Mouse (Mus musculus) heart, embryonic 14.5 days (tissue): ENCODE measurements around the gene Zfp451. TPM values are rescaled to one million over a fixed set of nuclear protein-coding genes. Genes with fewer than 3 reads are reported as not detected.

ENCODE experiments used
- ATAC-seq: fragments of 200-750 bp; cut with Nextera tagmentation; 2 replicates; pipeline ENCODE4 v1.8.0; 2017; ENCODE audit warnings: low read depth, moderate TSS enrichment; ENCODE audit not compliant: insufficient number of reproducible peaks, insufficient read depth, low FRiP score
- H3K27ac ChIP-seq, 2 experiments: fragments of 200-500 bp in 1 of 2; fragments of 300-500 bp in 1 of 2; sonication (generic) in 1 of 2; replicated peaks in 1 of 2; 2 replicates each; pipeline ENCODE4 v1.5.1; 2012 to 2014; ENCODE audit warnings: low read depth in 2 of 2, low read length in 2 of 2, control low read depth in 1 of 2, mild to moderate bottlenecking in 1 of 2, mixed read lengths in 1 of 2; ENCODE audit not compliant: control insufficient read depth in 1 of 2, insufficient read depth in 1 of 2
- H3K27me3 ChIP-seq: fragments of 300-500 bp; sonication (generic); 2 replicates; pipeline ENCODE4 v1.6.1; 2014; ENCODE audit warnings: mild to moderate bottlenecking, low read length, control low read depth; ENCODE audit not compliant: control insufficient read depth, insufficient read depth
- H3K36me3 ChIP-seq: fragments of 300-500 bp; sonication (generic); 2 replicates; pipeline ENCODE4 v1.6.1; 2014; ENCODE audit warnings: mild to moderate bottlenecking, control low read depth, low read length, mixed read lengths; ENCODE audit not compliant: control insufficient read depth, insufficient read depth
- H3K4me1 ChIP-seq, 2 experiments: fragments of 200-500 bp in 1 of 2; fragments of 300-500 bp in 1 of 2; sonication (generic) in 1 of 2; 2 replicates each; pipeline ENCODE4 v1.6.1; 2012 to 2014; ENCODE audit warnings: low read length in 2 of 2, control low read depth in 1 of 2, mixed read lengths in 1 of 2; ENCODE audit not compliant: control insufficient read depth in 2 of 2, insufficient read depth in 2 of 2
- H3K4me2 ChIP-seq: fragments of 300-500 bp; sonication (generic); 2 replicates; pipeline ENCODE4 v1.6.1; 2014; ENCODE audit warnings: mild to moderate bottlenecking, low read length
- H3K4me3 ChIP-seq, 2 experiments: fragments of 200-500 bp in 1 of 2; fragments of 300-500 bp in 1 of 2; sonication (generic) in 1 of 2; 2 replicates each; pipeline ENCODE4 v1.5.1; 2012 to 2014; ENCODE audit warnings: low read length in 2 of 2, mild to moderate bottlenecking in 2 of 2, control low read depth in 1 of 2, low read depth in 1 of 2, moderate library complexity in 1 of 2; ENCODE audit not compliant: control insufficient read depth in 1 of 2, insufficient read depth in 1 of 2
- H3K9ac ChIP-seq: fragments of 300-500 bp; sonication (generic); 2 replicates; pipeline ENCODE4 v1.6.1; 2014; ENCODE audit warnings: mild to moderate bottlenecking, low read length
- H3K9me3 ChIP-seq: fragments of 300-500 bp; sonication (generic); 2 replicates; pipeline ENCODE4 v1.6.1; 2016; ENCODE audit warnings: low read length, control low read depth; ENCODE audit not compliant: control insufficient read depth
- WGBS: fragments of 180-500 bp; shearing (Covaris S2); extraction: QIAGEN DNeasy Blood & Tissue Kit; methylation state at CpG from one replicate; pipeline ENCODE4 v1.1.7; 2014; 5-methylcytosine and 5-hydroxymethylcytosine counted together
- polyA plus RNA-seq: library from polyadenylated mRNA; unstranded; fragments of >200 nt; fragmentation: Nextera tagmentation; extraction: Ambion mirVana; gene quantifications from 2 replicates; pipeline ENCODE4 v1.2.1, GENCODE M21; 2014

The Zfp451 gene
- polyA plus RNA-seq, 1 experiment from 2014 or later: 18.7 TPM

- no peak for ATAC-seq
- no peak overlapping the region for H3K4me3 ChIP-seq
- H3K36me3 ChIP-seq: peaks cover 77% of the 10 kb centered on the region
- no peaks in the 10 kb centered on the region for H3K27me3 ChIP-seq
- H3K9ac ChIP-seq: no peak overlapping the region
- no peaks in the 10 kb centered on the region for H3K4me1 ChIP-seq
- no peak overlapping the region for H3K27ac ChIP-seq
- H3K4me2 ChIP-seq: no peak overlapping the region
- no peaks in the 10 kb centered on the region for H3K9me3 ChIP-seq
Measured at GRCm38 (mm10) chr1:33768827-33769226, 45.6 kb downstream of the Zfp451 start.

- Histone ChIP-seq H3K27ac (no peak overlapping the region), H3K27me3 (no peaks in the 10 kb centered on the region), H3K4me2 (no peak overlapping the region), H3K4me1 (no peaks in the 10 kb centered on the region), H3K9ac (no peak overlapping the region), H3K36me3 (peaks cover 78% of the 10 kb centered on the region), H3K9me3 (no peaks in the 10 kb centered on the region), H3K4me3 (no peak overlapping the region)
- 96% methylated on average over 1 of the region's 1 CpGs for WGBS
- ATAC-seq: no peak
Measured at GRCm38 (mm10) chr1:33768091-33768787, 46.2 kb downstream of the Zfp451 start.

- Histone ChIP-seq H3K4me3 (no peak overlapping the region), H3K27me3 (no peaks in the 10 kb centered on the region), H3K4me2 (no peak overlapping the region), H3K9me3 (no peaks in the 10 kb centered on the region), H3K4me1 (no peaks in the 10 kb centered on the region), H3K9ac (no peak overlapping the region), H3K36me3 (peaks cover 72% of the 10 kb centered on the region), H3K27ac (no peak overlapping the region)
- ATAC-seq: no peak
- 91% methylated on average over 16 of the region's 16 CpGs for WGBS
Measured at GRCm38 (mm10) chr1:33766520-33767508, 47.6 kb downstream of the Zfp451 start.

- no peak overlapping the region for H3K27ac ChIP-seq
- no peaks in the 10 kb centered on the region for H3K27me3 ChIP-seq
- no peak for ATAC-seq
- H3K9me3 ChIP-seq: no peaks in the 10 kb centered on the region
- H3K4me3 ChIP-seq: no peak overlapping the region
- H3K36me3 ChIP-seq: peaks cover 72% of the 10 kb centered on the region
- H3K9ac ChIP-seq: no peak overlapping the region
- WGBS: 88% methylated on average over 11 of the region's 11 CpGs
- H3K4me1 ChIP-seq: no peaks in the 10 kb centered on the region
- H3K4me2 ChIP-seq: no peak overlapping the region
Measured at GRCm38 (mm10) chr1:33765468-33766080, 48.8 kb downstream of the Zfp451 start.

GRCm38 (mm10) chr1:33763826-33764225 is 50.6 kb downstream of the Zfp451 start:
- 78% methylated on average over 2 of the region's 2 CpGs for WGBS
- H3K36me3 ChIP-seq: peaks cover 60% of the 10 kb centered on the region

GRCm38 (mm10) chr1:33758488-33758887 is 55.9 kb downstream of the Zfp451 start:
- 52% methylated on average over 4 of the region's 4 CpGs for WGBS
- Histone ChIP-seq H3K9me3 (no peaks in the 10 kb centered on the region), H3K36me3 (peaks cover 25% of the 10 kb centered on the region), H3K4me1 (peaks cover 7 to 35% of the 10 kb centered on the region in 2 experiments; a peak in 3 of 4 replicates), H3K9ac (0 out of 2 replicates have a peak overlapping the region, but pooled peaks have one; percentile 89), H3K27me3 (no peaks in the 10 kb centered on the region), H3K4me2 (0 out of 2 replicates have a peak overlapping the region, but pooled peaks have one; percentile 70), H3K4me3 (no peak overlapping the region), H3K27ac (0 out of 4 replicates have a peak overlapping the region, but pooled peaks of 1 of the 2 experiments have one; percentile 73)
- ATAC-seq: no peak

More at GRCm38 (mm10) chr1:33763826-33764225, 50.6 kb downstream of the Zfp451 start:
- H3K27ac ChIP-seq: no peak overlapping the region
- ATAC-seq: no peak
- H3K4me2 ChIP-seq: no peak overlapping the region
- H3K27me3 ChIP-seq: no peaks in the 10 kb centered on the region
- no peak overlapping the region for H3K4me3 ChIP-seq
- no peaks in the 10 kb centered on the region for H3K4me1 ChIP-seq
- no peak overlapping the region for H3K9ac ChIP-seq
- H3K9me3 ChIP-seq: no peaks in the 10 kb centered on the region

- H3K27me3 ChIP-seq: no peaks in the 10 kb centered on the region
- peak within 1 kb of the TSS; percentile 71 to 79 for H3K4me3 ChIP-seq
- under 1% methylated on average over 47 of the region's 61 CpGs for WGBS
- H3K4me1 ChIP-seq: peaks cover 7 to 35% of the 10 kb centered on the region in 2 experiments; a peak in 3 of 4 replicates
- peak within 1 kb of the TSS; percentile 70 for H3K4me2 ChIP-seq
- peak within 1 kb of the TSS; percentile 72 to 73 for H3K27ac ChIP-seq
- no peaks in the 10 kb centered on the region for H3K9me3 ChIP-seq
- peak within 1 kb of the TSS; percentile 89 for H3K9ac ChIP-seq
- ATAC-seq: peak; percentile 87
- H3K36me3 ChIP-seq: peaks cover 24% of the 10 kb centered on the region
Measured at GRCm38 (mm10) chr1:33757491-33758041, 56.8 kb downstream of the Zfp451 start, which contains the start of gene Bag2. Gene Bag2, minus strand, starts transcription at chr1:33757795.
